Mouse (Mus musculus): ENCODE results near the gene 1700020A23Rik.

Gene 1700020A23Rik

GRCm38 (mm10) chr2:130451086-130451726, 46.1 kb downstream of the 1700020A23Rik start:
- DNase-seq, result no peak

GRCm38 (mm10) chr2:130451727-130452090, 46.6 kb downstream of the 1700020A23Rik start:
- no peak for DNase-seq

- DNase-seq, result no peak
Observed at GRCm38 (mm10) chr2:130452266-130452665, 47.2 kb downstream of the 1700020A23Rik start.

- no peak for DNase-seq
Observed at GRCm38 (mm10) chr2:130453421-130453820, 48.4 kb downstream of the 1700020A23Rik start.

GRCm38 (mm10) chr2:130454748-130455370, 49.8 kb downstream of the 1700020A23Rik start:
- DNase-seq, result no peak
